Mouse (Mus musculus) retina, postnatal 7 days (tissue): Measurements from ENCODE around the gene Nt5c3.
"Not testable (repeated sequence)": the region's sequence is repeated elsewhere in the genome, so short reads cannot be mapped to it uniquely, and the experiment has no call there.

Source experiments
- DNase-seq: peaks from one replicate; pipeline ENCODE4 v3.0.0-alpha.2; 2012; ENCODE audit warnings: low read depth, low spot score

The Nt5c3 gene

GRCm38 (mm10) chr6:56904982-56905381 is 18.8 kb downstream of the Nt5c3 start:
- DNase-seq = no peak

- DNase-seq = no peak
These were observed 19.4 kb downstream of the Nt5c3 start for GRCm38 (mm10) chr6:56904330-56904729.

GRCm38 (mm10) chr6:56903831-56904230 is 19.9 kb downstream of the Nt5c3 start:
- DNase-seq = no peak

- DNase-seq = no peak
These were observed 20.9 kb downstream of the Nt5c3 start for GRCm38 (mm10) chr6:56902606-56903520.

DNA sequence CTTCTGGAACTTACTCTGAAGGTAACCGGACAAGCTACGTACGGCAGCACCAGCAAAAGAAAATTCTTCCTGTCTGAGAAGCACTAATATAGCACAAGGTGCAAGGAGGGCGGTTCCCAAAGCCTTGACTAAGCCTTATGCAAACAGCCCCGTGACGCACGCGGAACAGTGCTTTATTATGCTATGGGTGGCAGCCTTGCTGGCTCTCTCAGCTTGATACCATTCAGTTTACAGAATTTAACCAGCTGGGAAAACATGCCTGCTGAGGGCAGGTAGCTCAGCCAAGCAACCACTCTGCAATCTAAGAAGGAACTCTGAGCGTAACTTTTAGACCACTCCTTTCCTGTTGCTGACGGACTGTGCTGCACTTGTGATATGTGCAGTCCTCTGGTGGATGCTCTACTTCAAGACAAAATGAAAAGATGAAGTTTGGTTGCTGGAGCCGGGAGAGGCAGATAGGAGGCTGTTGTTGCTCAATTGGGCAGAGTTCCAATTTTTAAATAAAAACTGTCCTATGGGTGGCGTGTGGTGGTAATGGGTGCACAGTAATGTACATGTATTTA is 21.8 kb downstream of the Nt5c3 start:
- DNase-seq = no peak

- DNase-seq = no peak
These were observed 22.4 kb downstream of the Nt5c3 start for GRCm38 (mm10) chr6:56901336-56901735.

- DNase-seq = no peak
These were observed 24.1 kb downstream of the Nt5c3 start for GRCm38 (mm10) chr6:56899601-56900000.

DNA sequence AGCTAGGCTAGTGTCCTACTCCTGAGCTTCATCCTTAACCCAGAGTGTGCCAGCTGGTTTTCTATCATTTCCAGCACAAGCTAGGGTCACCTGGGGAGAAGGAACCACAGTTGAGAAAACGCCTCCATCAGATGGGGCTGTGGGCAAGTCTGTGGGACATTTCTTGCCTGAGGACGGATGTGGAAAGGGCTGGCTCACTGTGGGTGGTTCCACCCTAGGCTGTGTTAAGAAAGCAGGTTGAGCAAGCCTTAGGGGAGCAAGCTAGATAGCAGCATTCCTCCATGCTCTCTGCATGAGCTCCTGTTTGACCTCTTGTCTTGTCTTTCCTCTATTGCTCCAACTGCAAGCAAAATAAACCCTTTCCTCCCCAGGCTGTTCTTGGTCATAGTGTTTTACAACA is 33.0 kb downstream of the Nt5c3 start:
- DNase-seq = no peak

DNA sequence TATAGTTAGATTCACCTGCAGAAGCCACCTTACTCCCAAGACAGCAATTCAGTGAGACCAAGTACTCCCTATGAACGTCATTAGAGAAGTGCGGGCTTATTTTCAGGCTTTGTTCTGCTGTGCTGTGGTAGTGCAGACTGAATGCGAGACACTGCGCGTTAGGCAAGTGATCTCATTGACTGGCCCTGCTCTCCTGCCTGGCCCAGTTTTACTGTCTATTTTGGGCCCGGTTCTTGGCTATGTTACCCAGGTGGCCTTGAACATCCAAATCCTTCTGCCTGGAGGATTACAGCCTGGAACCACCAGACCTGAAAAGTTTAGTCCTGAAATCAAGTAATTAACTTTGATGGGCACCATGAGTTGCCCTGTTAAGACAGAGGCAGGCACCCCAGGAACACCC is 35.2 kb downstream of the Nt5c3 start:
- DNase-seq = no peak

- no peak for DNase-seq
These were observed 44.3 kb downstream of the Nt5c3 start for GRCm38 (mm10) chr6:56879352-56879955.

- no peak for DNase-seq
These were observed 45.7 kb downstream of the Nt5c3 start for GRCm38 (mm10) chr6:56877985-56878384.

GRCm38 (mm10) chr6:56876870-56877269 is 46.9 kb downstream of the Nt5c3 start:
- no peak for DNase-seq

DNA sequence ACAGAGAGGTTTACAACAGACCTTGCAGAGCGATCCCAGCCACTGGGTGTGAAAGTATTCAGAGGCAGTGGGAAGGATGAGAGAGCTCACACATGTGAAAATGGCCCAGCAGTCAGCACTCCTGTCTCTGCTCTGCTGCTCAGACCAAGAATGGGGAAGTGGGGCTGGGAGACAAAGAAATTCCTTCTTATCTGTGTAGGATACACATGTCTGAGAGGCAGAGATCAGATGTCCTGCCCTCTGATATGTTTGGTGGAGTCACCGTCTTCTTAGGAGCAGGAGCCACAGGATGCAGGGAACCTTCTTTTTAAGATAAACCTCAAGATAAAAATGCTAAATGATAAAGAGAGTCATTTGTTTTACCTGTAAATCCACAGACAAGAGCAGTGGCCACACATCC is 53.7 kb downstream of the Nt5c3 start:
- DNase-seq = no peak

DNA sequence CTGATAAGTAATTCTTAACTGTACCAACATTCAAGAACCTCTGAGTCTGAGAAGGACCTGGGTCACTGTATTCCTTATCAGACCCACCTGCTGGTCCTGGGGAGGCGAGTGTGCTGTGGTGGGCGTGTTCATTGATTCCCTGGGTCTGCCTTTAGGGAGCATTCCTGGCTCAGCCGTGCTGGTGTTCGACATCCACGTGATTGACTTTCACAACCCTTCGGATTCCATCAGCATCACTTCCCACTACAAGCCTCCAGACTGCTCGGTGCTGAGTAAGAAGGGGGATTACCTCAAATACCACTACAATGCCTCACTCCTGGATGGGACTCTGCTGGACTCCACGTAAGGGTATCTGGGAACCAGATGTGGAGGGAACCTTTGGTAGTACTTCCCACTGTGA is 55.2 kb downstream of the Nt5c3 start:
- no peak for DNase-seq

- DNase-seq = not testable (repeated sequence)
These were observed 56.8 kb downstream of the Nt5c3 start for GRCm38 (mm10) chr6:56866899-56867298.

DNA sequence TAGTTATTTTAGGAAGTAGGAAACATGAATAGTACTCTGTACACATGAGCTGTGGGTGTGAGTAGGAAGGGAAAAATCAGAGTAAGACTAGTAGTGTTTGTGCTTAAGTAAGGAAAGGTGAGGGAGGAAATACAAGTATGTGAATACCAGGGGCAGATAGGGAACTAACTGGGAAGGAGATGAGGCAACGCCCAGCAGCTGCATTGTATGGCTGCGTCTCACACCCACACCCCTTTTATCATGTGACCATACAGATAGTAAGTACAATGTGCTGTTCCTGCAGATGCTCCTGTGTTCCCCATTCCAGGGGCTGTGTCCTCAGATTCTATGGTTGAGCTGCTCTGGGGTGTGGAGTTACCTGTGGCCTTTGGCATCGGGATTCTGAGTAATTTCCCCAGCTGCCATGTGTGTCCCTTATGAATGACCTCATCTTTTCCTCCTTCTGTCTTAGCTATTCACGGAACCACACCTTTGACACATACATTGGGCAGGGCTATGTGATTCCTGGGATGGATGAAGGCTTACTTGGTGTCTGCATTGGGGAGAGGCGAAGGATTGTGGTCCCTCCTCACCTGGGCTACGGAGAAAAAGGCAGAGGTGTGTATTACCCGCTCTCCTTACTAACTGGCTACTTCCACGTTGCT is 63.4 kb downstream of the Nt5c3 start:
- DNase-seq = no peak

DNA sequence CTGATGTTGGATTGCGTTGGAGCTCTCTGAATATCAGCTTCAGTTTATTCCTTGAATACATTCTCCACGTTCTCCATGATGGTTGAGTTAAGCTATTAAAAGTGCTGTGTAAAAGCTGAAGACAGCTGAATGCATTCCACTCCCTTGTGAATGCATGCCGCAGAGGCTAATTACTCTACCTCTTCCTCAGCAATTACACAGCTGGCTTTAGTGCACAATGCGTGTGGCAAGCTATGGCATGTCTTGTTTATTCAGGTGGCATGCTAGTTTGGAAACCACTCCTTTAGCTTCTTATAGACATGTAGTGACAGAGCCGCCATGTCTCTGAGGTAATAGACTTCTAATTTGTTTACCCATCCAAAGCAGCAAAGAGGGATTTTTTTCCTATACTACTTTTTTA is 67.0 kb downstream of the Nt5c3 start:
- no peak for DNase-seq

DNA sequence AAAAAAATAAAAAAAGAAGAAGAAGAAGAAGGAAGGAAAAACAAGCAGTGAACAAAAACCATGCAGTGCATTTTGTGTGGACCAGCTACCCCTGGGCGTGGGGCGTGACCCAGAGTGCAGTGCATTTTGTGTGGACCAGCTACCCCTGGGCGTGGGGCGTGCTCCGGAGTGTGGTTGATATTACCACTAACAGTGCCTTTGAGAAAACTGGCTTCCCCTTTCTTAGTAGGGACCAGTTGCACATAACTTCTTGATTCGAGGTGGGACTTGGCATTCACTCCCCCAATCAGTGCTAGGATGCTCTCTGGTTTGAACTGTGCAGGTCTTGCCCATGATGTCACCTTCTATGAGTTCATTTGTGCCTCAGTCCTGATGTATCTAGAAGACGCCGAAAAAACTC is 68.9 kb downstream of the Nt5c3 start:
- DNase-seq = no peak

DNA sequence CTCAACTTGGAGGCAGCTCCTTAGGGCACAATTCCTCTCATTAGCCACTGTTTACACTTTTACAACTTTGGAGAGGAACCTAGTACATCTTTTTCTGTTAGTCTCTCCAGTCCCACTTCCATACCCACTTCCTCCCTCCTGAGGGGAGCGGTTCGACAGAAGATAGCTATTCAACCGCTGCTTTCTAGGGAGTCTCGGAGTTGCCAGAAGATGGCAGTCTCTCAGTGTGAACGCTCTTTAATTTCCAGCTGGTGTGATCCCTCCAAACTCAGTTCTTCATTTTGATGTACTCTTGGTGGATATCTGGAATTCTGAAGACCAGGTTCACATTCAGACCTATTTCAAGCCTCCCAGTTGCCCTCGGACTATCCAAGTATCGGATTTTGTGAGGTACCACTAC is 73.4 kb downstream of the Nt5c3 start:
- no peak for DNase-seq

DNA sequence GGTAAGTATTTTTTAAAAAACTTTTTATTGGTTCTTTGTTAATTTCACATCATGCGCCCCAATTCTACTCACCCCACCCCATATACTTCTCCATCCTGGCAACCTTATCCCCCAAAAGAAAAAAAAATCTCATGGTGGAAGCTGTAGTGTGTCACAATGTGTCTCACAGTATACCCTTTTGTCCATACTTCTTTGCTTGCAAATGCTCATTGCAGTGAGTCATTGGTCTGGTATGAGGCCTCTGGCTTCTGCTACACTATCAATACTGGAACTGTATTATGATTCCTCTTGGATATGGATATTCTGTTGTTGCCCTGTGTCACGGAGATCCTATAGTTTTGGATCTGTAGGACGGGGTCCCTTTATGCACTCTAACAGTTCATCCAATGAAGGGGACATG is 74.8 kb downstream of the Nt5c3 start:
- no peak for DNase-seq

DNA sequence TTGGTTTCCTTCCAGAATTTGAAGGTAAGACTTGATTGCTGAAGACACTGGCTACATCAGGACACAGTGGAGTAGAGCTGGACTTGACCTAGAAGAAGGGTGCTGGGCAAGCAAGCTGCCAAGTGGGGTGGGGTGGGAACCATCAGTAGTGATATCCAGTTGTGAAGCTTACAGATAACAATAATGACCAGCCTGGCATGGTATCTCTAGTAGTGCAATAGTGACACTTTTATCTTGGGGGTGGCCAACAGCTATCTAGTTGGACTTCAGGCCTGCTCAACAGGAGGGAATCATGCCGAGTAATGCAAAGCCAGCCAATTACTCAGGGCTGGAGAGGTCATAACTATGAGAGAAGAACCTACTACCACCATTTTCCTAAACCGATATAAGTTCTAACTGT is 79.4 kb downstream of the Nt5c3 start:
- DNase-seq = no peak

GRCm38 (mm10) chr6:56843229-56843628 is 80.5 kb downstream of the Nt5c3 start:
- no peak for DNase-seq
